Mouse (Mus musculus) mesoderm, embryonic 11.5 days (tissue): Measurements from ENCODE around the gene Ankrd13c.
"Not testable (repeated sequence)": the region's sequence is repeated elsewhere in the genome, so short reads cannot be mapped to it uniquely, and the experiment has no call there.

Experiments
- DNase-seq: peaks from one replicate; pipeline ENCODE4 v3.0.0-alpha.2; 2012; ENCODE audit warnings: low read depth, low spot score

Ankrd13c gene

DNA sequence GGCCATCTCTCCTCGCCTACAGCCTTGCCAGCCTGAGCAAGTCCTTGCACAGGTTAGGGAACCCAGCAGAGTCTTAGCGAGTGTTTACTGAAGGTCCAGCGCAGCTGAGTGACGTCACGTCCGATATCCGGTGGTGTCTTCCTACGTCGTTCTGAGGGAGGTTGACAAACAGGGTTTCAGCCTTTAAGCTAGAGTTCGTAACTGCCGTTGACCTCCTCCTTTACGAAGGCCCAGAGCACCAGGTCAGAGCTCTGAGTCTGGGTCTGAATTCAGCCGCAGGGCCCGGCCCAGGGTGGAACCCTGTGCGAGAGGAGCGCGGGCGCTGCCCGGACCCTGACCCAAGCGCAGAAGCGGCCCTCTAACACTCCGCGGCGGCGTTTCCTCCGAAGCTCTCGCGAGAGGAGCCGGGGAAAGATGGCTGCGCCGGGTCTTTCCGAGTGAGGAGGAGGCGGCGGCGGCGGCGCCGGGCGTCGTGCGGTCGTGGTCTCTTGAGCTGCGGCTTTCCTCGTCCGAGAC lies at the start of gene Ankrd13c:
Gene Ankrd13c, plus strand, starts transcription at position 397 of the 516 bp plus-strand sequence.
- peak; percentile 95 for DNase-seq

GRCm38 (mm10) chr3:157897645-157898044 lies 49.4 kb upstream of the Ankrd13c start:
- no peak for DNase-seq

- DNase-seq: no peak
Measured at GRCm38 (mm10) chr3:157899986-157900385, 47.1 kb upstream of the Ankrd13c start.

- DNase-seq: no peak
Measured at GRCm38 (mm10) chr3:157901721-157902120, 45.3 kb upstream of the Ankrd13c start.

GRCm38 (mm10) chr3:157908166-157908565 lies 38.9 kb upstream of the Ankrd13c start:
- no peak for DNase-seq

DNA sequence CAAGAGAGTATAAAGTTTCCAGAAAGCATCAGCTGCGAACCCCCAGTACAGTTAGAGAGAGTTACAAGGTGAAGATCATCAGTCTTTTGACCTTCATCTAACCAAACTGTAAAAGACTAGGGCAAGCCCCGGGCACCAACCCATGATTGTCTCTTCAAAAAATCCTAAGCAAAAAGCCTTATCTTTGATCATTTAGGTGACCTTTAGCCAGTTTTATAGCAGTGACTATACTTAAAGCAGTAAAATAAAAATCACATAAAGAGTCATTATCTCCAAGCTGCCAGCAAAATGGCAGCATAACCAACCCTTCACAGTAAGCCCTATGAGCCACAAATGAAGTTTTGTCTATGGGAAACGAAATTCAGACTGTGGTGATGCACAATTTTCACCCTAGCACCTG lies 36.8 kb upstream of the Ankrd13c start:
- no peak for DNase-seq

DNA sequence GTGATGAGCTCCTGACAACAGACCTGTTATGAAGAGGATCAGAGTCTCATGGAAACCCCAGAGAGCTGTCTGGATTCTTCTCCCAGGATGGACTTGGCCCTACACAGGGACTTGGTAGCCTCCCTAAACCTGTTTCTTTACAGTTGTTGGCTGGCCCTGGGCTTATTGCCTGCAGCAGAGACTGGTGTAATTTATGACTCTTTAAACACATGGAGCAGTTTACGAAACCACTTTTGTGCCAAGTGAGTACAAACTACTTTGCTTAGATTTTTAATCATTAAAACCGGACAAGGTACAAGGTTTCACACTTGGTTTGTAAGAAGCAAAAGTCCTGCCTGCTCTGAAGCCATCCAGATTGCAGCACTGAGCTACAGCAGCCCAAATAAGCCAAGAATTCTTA lies 34.9 kb upstream of the Ankrd13c start:
- DNase-seq: no peak

DNA sequence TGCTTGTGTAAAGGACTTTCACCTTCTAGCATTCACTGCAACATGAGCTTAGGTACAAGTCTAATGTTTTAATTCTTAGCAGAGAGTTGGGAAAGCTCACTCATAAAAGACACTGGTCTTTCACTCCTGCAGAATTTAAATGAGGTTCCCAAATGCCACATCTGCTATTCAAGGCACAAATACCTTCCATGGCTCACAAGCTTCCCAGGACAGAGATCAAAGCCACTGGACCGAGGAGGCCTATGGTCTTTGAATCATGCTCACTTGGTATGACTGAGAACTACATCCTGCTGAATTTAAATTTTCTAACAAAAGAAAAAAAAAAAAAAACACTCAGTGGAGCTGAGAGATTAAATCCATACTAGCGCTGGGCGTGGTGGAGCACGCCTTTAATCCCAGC lies 30.7 kb upstream of the Ankrd13c start:
- no peak for DNase-seq

DNA sequence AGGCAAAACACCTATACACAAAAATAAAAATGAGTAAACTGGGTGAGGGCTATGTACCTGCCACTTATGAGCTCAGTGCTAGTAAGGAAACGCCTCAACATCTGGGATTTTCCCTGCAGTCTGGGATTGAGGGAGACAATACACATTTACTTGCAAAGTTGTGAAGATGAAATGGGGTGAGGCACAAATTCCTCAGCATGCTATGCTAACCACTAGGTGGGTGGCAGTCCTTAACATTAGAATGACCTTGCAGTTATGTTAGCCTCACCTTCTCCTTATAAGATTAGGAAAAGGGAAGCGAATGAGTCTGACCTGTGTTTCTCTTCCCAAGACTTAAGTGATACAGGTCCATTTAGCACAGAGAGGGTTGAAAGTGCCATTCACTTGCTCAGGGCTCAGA lies 25.7 kb upstream of the Ankrd13c start:
- no peak for DNase-seq

DNA sequence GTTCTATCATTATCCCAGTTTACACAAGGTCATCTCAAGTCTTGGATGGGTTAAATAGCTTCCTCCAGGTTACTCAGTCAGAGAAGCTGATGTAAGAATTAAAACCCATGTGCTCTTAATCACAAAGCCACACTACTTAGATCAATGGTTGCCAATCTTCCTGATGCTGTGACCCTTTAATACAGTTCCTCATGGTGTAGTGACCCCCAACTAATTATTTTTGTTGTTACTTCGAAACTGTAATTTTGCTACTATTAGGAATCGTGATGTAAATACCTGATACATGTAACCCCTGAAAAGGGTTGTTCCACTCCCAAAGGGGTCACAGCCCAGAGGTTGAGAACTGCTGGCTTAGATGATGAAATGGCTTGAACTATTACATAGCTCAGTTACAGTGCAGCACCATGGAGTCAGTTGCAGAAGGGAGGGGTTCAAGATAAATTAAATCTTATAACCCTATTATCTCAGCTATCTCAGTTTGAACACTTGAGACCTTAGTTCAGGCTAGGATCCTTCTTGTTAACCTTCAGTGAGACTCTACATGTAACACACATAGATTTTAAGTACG lies 23.7 kb upstream of the Ankrd13c start:
- no peak for DNase-seq

DNA sequence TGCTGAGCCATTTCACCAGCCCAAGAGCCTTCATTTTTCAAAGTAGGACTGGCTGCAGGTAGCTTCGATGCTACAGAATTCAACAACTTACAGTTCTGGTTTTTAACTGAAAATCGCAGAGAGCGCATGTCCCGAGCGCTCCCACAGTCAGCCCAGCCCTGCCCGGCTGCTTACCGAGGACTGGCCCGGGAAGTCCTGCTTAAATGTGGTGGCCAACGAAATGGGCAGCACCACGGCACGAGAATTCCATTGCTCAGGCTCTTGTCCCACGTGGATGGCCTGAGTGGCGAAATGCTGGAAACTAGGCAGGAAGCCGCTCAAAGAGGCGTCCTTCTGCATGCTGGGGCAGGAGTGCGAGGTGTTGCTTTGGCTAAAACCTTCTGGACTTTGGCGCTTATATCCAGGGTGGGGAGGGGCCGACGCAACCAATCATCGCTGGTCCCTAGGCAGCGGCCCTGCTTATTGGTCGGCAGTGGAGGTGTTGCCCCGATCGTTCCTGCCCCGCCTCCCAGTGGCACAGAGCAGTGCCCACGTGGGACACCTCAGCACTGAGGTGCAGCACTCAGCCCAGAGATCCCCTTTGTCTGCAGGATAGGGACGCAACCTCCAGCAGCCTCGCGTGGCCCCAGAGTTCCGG lies 22.2 kb upstream of the Ankrd13c start, which contains the start of gene Cth:
Gene Cth, minus strand, starts transcription at position 386 of the 637 bp plus-strand sequence.
- peak; percentile 93 for DNase-seq

- DNase-seq: no peak
Measured at GRCm38 (mm10) chr3:157925706-157926510, 21.1 kb upstream of the Ankrd13c start.

GRCm38 (mm10) chr3:157926761-157927160 lies 20.3 kb upstream of the Ankrd13c start:
- peak; percentile 26 for DNase-seq

DNA sequence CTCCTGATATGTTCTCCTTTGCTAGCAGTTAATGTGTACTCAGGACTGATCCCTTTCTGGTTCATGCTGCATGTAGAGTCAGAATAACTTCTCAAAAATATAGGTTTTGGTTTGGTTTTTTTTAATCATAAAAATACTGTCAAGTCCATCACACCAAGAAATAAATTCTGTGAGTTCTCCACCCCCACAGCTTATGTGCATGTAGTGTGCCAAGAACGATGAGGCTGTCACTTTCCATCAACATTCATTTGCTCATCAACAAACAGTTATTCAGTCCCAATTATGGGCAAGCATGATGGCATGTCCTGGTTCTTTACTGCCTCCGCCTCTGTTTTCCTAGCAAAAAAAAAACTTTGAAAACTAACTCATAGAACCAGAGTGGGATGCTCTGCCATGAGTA lies 18.3 kb upstream of the Ankrd13c start:
- DNase-seq: no peak

DNA sequence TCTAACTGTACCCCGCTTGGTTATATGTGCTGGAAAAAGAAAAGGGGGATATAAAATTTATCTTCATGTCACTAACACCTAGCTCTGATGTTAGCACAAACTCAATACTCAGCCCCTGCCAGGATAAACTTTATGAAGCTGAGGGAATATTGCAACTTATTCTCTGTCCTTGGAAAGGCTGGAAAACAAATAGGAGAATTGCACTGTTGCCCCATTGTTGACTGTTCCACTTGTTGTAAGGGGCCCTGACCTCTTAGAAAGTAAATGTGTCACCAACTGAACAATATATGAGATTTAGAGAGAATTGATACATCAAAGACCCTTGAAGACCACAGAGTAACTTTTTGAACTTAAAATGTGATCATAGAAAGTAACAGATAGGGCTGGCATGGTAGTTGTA lies 17.6 kb upstream of the Ankrd13c start:
- no peak for DNase-seq

DNA sequence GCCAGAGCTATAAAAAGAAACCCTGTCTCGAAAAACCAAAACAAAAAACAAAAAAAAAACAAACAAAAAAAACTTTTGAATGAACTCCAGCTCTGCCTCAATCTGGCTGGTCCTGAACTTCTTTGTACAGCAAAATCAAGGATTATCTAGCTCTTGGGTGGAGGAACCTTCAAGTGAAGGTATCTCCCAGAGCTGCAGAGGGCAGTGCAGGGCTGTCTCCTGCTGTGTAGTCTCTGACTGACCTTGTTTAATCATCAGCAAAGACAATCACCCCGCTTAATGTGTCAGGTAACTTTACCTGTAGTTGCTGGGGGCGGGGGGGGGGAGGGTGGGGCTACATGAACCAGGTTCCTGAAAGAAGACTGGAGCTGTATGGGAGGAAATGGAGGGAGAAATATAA lies 15.4 kb upstream of the Ankrd13c start:
- no peak for DNase-seq

- DNase-seq: no peak
Measured at GRCm38 (mm10) chr3:157932074-157932473, 15.0 kb upstream of the Ankrd13c start.

- not testable (repeated sequence) for DNase-seq
Measured at GRCm38 (mm10) chr3:157933223-157933622, 13.8 kb upstream of the Ankrd13c start.

DNA sequence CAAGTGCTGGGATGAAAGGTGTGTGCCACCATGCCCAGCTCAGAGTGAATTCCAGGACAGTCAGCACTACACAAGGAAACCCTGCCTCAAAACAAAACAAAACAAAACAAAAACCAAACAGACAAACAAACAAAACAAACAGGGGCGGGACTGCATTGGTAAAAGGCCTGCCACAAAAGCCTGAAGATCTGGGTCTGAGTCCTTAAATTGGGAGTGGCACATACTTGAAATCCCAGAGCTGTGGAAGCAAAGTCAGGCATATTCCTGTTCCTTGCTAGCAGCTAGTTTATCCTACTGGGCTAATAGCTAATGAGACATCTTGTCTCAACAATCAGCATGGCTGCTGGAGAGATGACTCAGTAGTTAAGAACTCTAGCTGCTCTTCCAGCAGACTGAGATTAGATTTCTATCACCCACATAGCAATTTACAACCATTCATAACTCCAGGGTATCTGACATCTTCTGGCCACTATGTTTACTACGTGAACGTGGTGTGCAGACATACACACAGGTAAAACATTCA lies 12.7 kb upstream of the Ankrd13c start:
- no peak for DNase-seq

DNA sequence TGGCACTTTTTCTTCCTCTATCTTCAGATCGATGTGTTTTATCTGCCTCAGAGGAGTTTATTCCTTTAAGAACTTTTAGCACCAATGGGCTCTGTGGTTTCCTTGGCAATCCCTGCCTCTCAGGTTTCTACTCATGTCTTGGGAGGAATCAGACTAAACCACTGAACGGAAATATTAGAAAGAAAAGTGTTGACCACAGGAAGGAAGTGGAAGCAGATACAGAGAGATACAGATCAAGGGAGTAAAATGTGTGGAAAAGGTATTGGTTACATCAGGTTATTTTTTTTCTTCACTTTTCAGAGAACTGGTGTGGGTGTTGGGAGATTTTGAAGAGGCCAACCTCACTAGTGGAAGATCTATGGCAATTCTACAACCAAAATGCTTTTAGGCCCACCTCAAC lies 8.5 kb upstream of the Ankrd13c start:
- DNase-seq: no peak

- peak; percentile 16 for DNase-seq
Measured at GRCm38 (mm10) chr3:157947383-157948280, 593 bp downstream of the Ankrd13c start.
